Mouse (Mus musculus): ENCODE results near the gene Nadk2. TPM values are rescaled to one million over a fixed set of nuclear protein-coding genes. Genes with fewer than 3 reads are reported as not detected.

The Nadk2 gene
- polyA plus RNA-seq, 1 experiment from 2014 or later, result 26.8 TPM

GRCm38 (mm10) chr15:9075608-9076200, 4.6 kb downstream of the Nadk2 start:
- WGBS, result 74% methylated on average over 14 of the region's 14 CpGs
- H3K4me1 ChIP-seq (replicated peaks), result peaks cover 56% of the 10 kb centered on the region

GRCm38 (mm10) chr15:9078481-9079300, 7.6 kb downstream of the Nadk2 start:
- no peak for DNase-seq (ENCODE audit: low spot score)
- Histone ChIP-seq H3K9me3 (no peaks in the 10 kb centered on the region), H3K4me3 (no peak overlapping the region), H3K27me3 (ENCODE audit: insufficient read depth, poor library complexity, severe bottlenecking) (no peaks in the 10 kb centered on the region), H3K27ac (peak overlapping the region; percentile 45; the same call in 1 of the 2 replicates), H3K36me3 (no peaks in the 10 kb centered on the region), H3K4me1 (replicated peaks) (peaks cover 31% of the 10 kb centered on the region)
- 78% methylated on average over 12 of the region's 12 CpGs for WGBS

More at GRCm38 (mm10) chr15:9075608-9076200, 4.6 kb downstream of the Nadk2 start:
- Histone ChIP-seq H3K9me3 (no peaks in the 10 kb centered on the region), H3K36me3 (no peaks in the 10 kb centered on the region), H3K4me3 (no peak overlapping the region), H3K27me3 (ENCODE audit: insufficient read depth, poor library complexity, severe bottlenecking) (no peaks in the 10 kb centered on the region), H3K27ac (no peak overlapping the region)
- DNase-seq (ENCODE audit: low spot score), result no peak

- H3K36me3 ChIP-seq, result peaks cover 7% of the 10 kb centered on the region
- no peak for DNase-seq (ENCODE audit: low spot score)
- WGBS, result 65% methylated on average over 5 of the region's 5 CpGs
These were observed 8.6 kb downstream of the Nadk2 start for GRCm38 (mm10) chr15:9079626-9080025.

GRCm38 (mm10) chr15:9080206-9080605, 9.1 kb downstream of the Nadk2 start:
- Histone ChIP-seq H3K27me3 (ENCODE audit: insufficient read depth, poor library complexity, severe bottlenecking) (no peaks in the 10 kb centered on the region), H3K4me1 (replicated peaks) (peaks cover 17% of the 10 kb centered on the region), H3K27ac (no peak overlapping the region), H3K9me3 (no peaks in the 10 kb centered on the region), H3K36me3 (peaks cover 11% of the 10 kb centered on the region), H3K4me3 (no peak overlapping the region)
- 73% methylated on average over 4 of the region's 4 CpGs for WGBS
- no peak for DNase-seq (ENCODE audit: low spot score)

More at GRCm38 (mm10) chr15:9079626-9080025, 8.6 kb downstream of the Nadk2 start:
- Histone ChIP-seq H3K4me1 (replicated peaks) (peaks cover 23% of the 10 kb centered on the region), H3K4me3 (no peak overlapping the region), H3K27me3 (ENCODE audit: insufficient read depth, poor library complexity, severe bottlenecking) (no peaks in the 10 kb centered on the region), H3K27ac (no peak overlapping the region), H3K9me3 (no peaks in the 10 kb centered on the region)

DNA sequence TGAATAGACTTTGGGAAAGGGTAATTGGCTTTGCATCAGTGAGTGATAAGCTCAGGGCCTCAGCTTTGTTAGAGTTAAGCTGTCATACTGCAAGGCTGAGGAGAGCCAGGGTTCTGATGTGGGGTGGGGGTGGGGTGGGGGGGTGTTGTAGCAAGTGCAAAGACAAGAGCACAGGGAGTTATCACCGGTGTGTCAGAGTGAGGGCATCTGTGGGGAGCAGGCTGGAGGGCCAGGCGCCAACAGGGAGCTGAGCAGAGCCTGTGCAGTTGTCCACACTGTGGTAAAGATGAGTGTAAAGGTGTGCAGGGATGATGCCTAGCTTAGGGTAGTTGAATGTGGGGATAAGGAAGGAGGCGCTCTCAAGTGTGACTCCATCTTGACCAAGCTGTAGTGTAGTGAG, 10.2 kb downstream of the Nadk2 start:
- DNase-seq (ENCODE audit: low spot score), result no peak
- Histone ChIP-seq H3K4me1 (replicated peaks) (peaks cover 15% of the 10 kb centered on the region), H3K36me3 (peaks cover 17% of the 10 kb centered on the region), H3K27ac (no peak overlapping the region), H3K4me3 (no peak overlapping the region), H3K9me3 (no peaks in the 10 kb centered on the region), H3K27me3 (ENCODE audit: insufficient read depth, poor library complexity, severe bottlenecking) (no peaks in the 10 kb centered on the region)
- 82% methylated on average over 3 of the region's 3 CpGs for WGBS

DNA sequence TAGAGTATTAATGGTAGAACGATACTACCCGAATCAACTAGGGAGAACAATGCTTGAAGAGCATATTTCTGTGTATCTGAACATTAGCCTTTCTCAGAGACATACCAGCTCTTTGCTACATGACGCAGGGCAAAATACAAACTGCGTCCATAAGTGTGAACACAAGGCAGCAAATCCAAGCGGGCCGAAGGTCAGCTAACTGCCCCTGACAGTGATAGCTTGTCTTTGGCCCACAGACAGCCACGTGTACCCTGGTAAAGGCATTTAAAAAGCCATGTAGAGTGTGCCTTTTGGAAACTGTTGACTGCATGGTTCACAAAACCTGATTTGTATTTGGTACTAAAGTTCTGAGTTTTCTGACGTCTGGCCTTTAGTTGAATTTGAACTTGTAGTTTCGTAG, 11.7 kb downstream of the Nadk2 start:
- WGBS, result 91% methylated on average over 9 of the region's 9 CpGs

GRCm38 (mm10) chr15:9086813-9087212, 15.8 kb downstream of the Nadk2 start:
- peaks cover 32% of the 10 kb centered on the region for H3K4me1 ChIP-seq (replicated peaks)
- peak; percentile 32 for DNase-seq (ENCODE audit: low spot score)
- 40% methylated on average over 11 of the region's 11 CpGs for WGBS
- H3K36me3 ChIP-seq, result peaks cover 36% of the 10 kb centered on the region
- H3K27ac ChIP-seq, result peak overlapping the region; percentile 59
- no peak overlapping the region for H3K4me3 ChIP-seq
- H3K9me3 ChIP-seq, result no peaks in the 10 kb centered on the region
- H3K27me3 ChIP-seq (ENCODE audit: insufficient read depth, poor library complexity, severe bottlenecking), result no peaks in the 10 kb centered on the region

More for the DNA sequence above, 11.7 kb downstream of the Nadk2 start:
- DNase-seq (ENCODE audit: low spot score), result no peak
- H3K27me3 ChIP-seq (ENCODE audit: insufficient read depth, poor library complexity, severe bottlenecking), result no peaks in the 10 kb centered on the region
- no peak overlapping the region for H3K27ac ChIP-seq
- H3K36me3 ChIP-seq, result peaks cover 19% of the 10 kb centered on the region
- H3K4me1 ChIP-seq (replicated peaks), result peaks cover 25% of the 10 kb centered on the region
- no peaks in the 10 kb centered on the region for H3K9me3 ChIP-seq
- no peak overlapping the region for H3K4me3 ChIP-seq

DNA sequence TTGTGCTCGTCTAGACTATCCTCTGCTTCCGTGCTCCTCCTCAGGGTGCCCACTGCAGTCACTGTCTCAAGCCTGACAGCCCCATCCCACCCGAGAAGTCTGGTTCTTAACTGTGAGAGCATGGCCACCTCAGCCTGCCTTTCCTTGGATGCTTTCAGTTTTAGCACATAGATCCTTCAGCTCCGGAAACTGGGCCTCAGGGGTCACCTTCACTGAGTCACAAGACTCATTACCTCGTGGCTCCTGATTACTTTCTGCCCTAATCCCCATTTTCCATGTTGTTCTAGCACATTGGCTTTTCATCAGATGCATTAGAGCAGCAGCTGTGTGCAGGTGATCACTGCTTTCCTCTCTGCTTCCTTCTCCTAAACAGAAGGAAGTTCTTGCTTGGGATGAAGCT, 16.4 kb downstream of the Nadk2 start:
- DNase-seq (ENCODE audit: low spot score), result no peak
- Histone ChIP-seq H3K4me1 (replicated peaks) (peaks cover 32% of the 10 kb centered on the region), H3K36me3 (peaks cover 37% of the 10 kb centered on the region), H3K27ac (no peak overlapping the region), H3K9me3 (no peaks in the 10 kb centered on the region), H3K4me3 (no peak overlapping the region), H3K27me3 (ENCODE audit: insufficient read depth, poor library complexity, severe bottlenecking) (no peaks in the 10 kb centered on the region)
- WGBS, result 77% methylated on average over 5 of the region's 5 CpGs

DNA sequence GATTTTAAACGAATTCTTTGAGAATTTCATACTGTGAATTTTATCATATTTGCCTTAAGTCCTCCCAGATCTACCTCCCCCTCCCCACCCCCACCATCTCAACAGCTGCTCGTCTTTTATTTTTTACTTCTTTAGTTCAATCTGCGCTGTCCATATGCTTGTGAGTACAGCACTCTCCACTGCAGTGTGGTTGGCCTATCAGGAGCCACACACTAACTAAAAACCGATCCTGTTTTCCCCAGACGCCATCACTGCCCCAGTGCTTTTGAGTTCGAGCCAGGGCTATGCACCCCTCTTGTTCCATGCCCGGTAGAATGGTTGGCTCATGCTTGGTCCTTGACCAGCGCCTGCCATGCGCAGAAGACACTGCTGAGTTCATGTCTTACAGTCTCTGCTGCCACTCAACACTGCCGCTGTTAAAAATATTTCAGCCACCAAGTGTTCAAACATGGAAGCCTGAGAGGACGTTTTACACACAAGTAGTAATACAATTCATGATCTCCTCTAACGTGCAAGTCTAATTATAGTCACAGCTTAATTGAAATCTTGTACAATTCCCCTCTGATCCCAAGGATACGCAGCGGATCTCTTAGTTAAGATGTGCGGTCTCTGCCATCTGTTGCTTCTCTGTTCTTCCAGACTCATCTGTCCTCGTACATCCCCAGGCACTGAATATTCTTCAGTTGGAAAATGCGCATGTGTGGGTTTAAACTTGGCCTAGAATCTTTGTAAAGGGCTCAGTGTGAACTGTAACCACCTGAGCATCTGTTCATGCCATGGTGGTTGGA, 17.0 kb downstream of the Nadk2 start:
- Histone ChIP-seq H3K36me3 (peaks cover 44% of the 10 kb centered on the region), H3K4me1 (replicated peaks) (peaks cover 32% of the 10 kb centered on the region), H3K4me3 (no peak overlapping the region), H3K27ac (peak overlapping the region; percentile 12; the same call in 1 of the 2 replicates), H3K27me3 (ENCODE audit: insufficient read depth, poor library complexity, severe bottlenecking) (no peaks in the 10 kb centered on the region), H3K9me3 (no peaks in the 10 kb centered on the region)
- DNase-seq (ENCODE audit: low spot score), result no peak
- 90% methylated on average over 17 of the region's 17 CpGs for WGBS

GRCm38 (mm10) chr15:9088683-9089072, 17.6 kb downstream of the Nadk2 start:
- no peak overlapping the region for H3K27ac ChIP-seq
- H3K27me3 ChIP-seq (ENCODE audit: insufficient read depth, poor library complexity, severe bottlenecking), result no peaks in the 10 kb centered on the region
- no peak for DNase-seq (ENCODE audit: low spot score)
- WGBS, result 66% methylated on average over 8 of the region's 8 CpGs
- no peaks in the 10 kb centered on the region for H3K9me3 ChIP-seq
- H3K36me3 ChIP-seq, result peaks cover 50% of the 10 kb centered on the region
- no peak overlapping the region for H3K4me3 ChIP-seq
- H3K4me1 ChIP-seq (replicated peaks), result peaks cover 32% of the 10 kb centered on the region

DNA sequence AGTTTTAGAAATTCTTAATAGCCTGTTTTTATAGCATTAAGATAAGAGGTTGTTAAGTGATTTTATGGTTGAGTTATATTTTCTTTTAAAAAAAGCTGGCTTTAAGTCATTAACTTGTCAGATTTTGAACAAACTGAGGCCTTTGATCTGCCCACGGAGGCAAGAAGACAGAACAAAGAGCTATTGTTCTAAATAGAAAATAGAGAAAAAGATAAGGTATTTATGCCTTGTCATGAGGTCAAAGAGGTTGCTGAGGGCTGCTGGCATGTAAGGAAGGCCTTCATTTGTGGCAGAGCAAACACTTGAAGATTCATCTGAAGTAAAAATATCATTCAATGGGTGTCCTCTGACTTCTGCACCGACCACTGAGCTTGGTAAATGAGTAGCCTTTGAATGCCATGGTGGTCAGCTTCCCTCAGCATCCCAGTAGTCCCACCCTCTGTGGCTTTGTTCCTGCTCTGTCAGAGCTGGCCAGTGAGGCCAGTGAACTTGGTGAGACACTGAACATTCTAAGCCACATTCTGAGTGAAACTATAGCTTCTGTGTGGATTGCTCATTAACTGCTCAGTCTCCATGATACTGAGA, 18.2 kb downstream of the Nadk2 start:
- Histone ChIP-seq H3K4me3 (no peak overlapping the region), H3K27ac (no peak overlapping the region), H3K9me3 (no peaks in the 10 kb centered on the region), H3K27me3 (ENCODE audit: insufficient read depth, poor library complexity, severe bottlenecking) (no peaks in the 10 kb centered on the region), H3K4me1 (replicated peaks) (peaks cover 37% of the 10 kb centered on the region), H3K36me3 (peaks cover 52% of the 10 kb centered on the region)
- no peak for DNase-seq (ENCODE audit: low spot score)
- WGBS, result 20% methylated on average over 2 of the region's 2 CpGs

DNA sequence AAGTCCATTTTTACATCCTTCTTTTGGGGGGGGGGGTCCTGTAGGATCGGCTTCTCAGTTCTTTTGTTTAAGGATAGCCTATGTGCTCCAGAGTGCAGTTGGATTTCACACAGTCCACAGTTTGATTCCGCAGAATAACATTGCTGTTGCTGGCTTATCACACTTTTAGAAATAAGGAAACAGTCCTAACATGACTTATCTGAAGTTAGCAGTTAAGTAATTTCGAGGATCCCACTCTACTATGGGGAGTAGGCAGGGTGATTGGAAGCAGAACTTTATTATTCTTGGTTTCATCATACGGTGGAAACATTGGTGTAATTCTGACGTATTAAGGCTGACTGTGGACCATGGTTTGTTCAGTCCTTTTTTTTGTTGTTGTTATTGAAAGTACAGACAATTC, 19.6 kb downstream of the Nadk2 start:
- H3K4me1 ChIP-seq (replicated peaks), result peaks cover 43% of the 10 kb centered on the region
- no peaks in the 10 kb centered on the region for H3K9me3 ChIP-seq
- 94% methylated on average over 5 of the region's 5 CpGs for WGBS
- H3K27ac ChIP-seq, result no peak overlapping the region
- no peaks in the 10 kb centered on the region for H3K27me3 ChIP-seq (ENCODE audit: insufficient read depth, poor library complexity, severe bottlenecking)
- H3K36me3 ChIP-seq, result peaks cover 47% of the 10 kb centered on the region
- no peak overlapping the region for H3K4me3 ChIP-seq
- DNase-seq (ENCODE audit: low spot score), result no peak
